Mouse (Mus musculus): Measurements from ENCODE around the gene Gpr183. TPM values are rescaled to one million over a fixed set of nuclear protein-coding genes. Genes with fewer than 3 reads are reported as not detected.

Gene Gpr183
- polyA plus RNA-seq, 1 experiment, result not detected

- Histone ChIP-seq H3K27ac (ENCODE audit: insufficient read depth, low read depth, low read length) (no peak overlapping the region), H3K4me3 (ENCODE audit: insufficient read depth, low read depth, low read length) (no peak overlapping the region), H3K4me1 (ENCODE audit: control insufficient read depth, insufficient read depth, low read length) (no peaks in the 10 kb centered on the region; the same call in 1 of the 2 replicates)
- 92% methylated on average over 5 of the region's 5 CpGs for WGBS
- TF ChIP-seq CTCF (IDR thresholded peaks at IDR 0.05; ENCODE audit: insufficient read depth, low read depth, low read length) (no peak), POLR2A (IDR thresholded peaks at IDR 0.05; ENCODE audit: insufficient read depth, low read depth, low read length) (no peak)
These were observed 30.4 kb downstream of the Gpr183 start for GRCm38 (mm10) chr14:121934597-121934946.

- no peaks in the 10 kb centered on the region; the same call in 1 of the 2 replicates for H3K4me1 ChIP-seq (ENCODE audit: control insufficient read depth, insufficient read depth, low read length)
- no peak overlapping the region for H3K4me3 ChIP-seq (ENCODE audit: insufficient read depth, low read depth, low read length)
- H3K27ac ChIP-seq (ENCODE audit: insufficient read depth, low read depth, low read length), result no peak overlapping the region
- TF ChIP-seq POLR2A (IDR thresholded peaks at IDR 0.05; ENCODE audit: insufficient read depth, low read depth, low read length) (no peak), CTCF (IDR thresholded peaks at IDR 0.05; ENCODE audit: insufficient read depth, low read depth, low read length) (no peak)
- 90% methylated on average over 7 of the region's 7 CpGs for WGBS
These were observed 30.9 kb downstream of the Gpr183 start for GRCm38 (mm10) chr14:121933906-121934596.

- TF ChIP-seq POLR2A (IDR thresholded peaks at IDR 0.05; ENCODE audit: insufficient read depth, low read depth, low read length) (no peak), CTCF (IDR thresholded peaks at IDR 0.05; ENCODE audit: insufficient read depth, low read depth, low read length) (no peak)
- whole genome bisulfite sequencing, result 75% methylated on average over 4 of the region's 4 CpGs
- Histone ChIP-seq H3K4me3 (ENCODE audit: insufficient read depth, low read depth, low read length) (no peak overlapping the region), H3K4me1 (ENCODE audit: control insufficient read depth, insufficient read depth, low read length) (no peaks in the 10 kb centered on the region; the same call in 1 of the 2 replicates), H3K27ac (ENCODE audit: insufficient read depth, low read depth, low read length) (no peak overlapping the region)
These were observed 32.8 kb downstream of the Gpr183 start for GRCm38 (mm10) chr14:121932180-121932579.

GRCm38 (mm10) chr14:121931594-121931993 lies 33.4 kb downstream of the Gpr183 start:
- 96% methylated on average over 3 of the region's 3 CpGs for WGBS
- TF ChIP-seq POLR2A (IDR thresholded peaks at IDR 0.05; ENCODE audit: insufficient read depth, low read depth, low read length) (no peak), CTCF (IDR thresholded peaks at IDR 0.05; ENCODE audit: insufficient read depth, low read depth, low read length) (no peak)
- H3K27ac ChIP-seq (ENCODE audit: insufficient read depth, low read depth, low read length), result no peak overlapping the region
- H3K4me1 ChIP-seq (ENCODE audit: control insufficient read depth, insufficient read depth, low read length), result no peaks in the 10 kb centered on the region; the same call in 1 of the 2 replicates
- no peak overlapping the region for H3K4me3 ChIP-seq (ENCODE audit: insufficient read depth, low read depth, low read length)

- 67% methylated on average over 7 of the region's 7 CpGs for WGBS
- H3K4me3 ChIP-seq (ENCODE audit: insufficient read depth, low read depth, low read length), result no peak overlapping the region
- no peak for TF ChIP-seq CTCF (IDR thresholded peaks at IDR 0.05; ENCODE audit: insufficient read depth, low read depth, low read length)
- TF ChIP-seq POLR2A (IDR thresholded peaks at IDR 0.05; ENCODE audit: insufficient read depth, low read depth, low read length), result no peak
- no peaks in the 10 kb centered on the region; the same call in 1 of the 2 replicates for H3K4me1 ChIP-seq (ENCODE audit: control insufficient read depth, insufficient read depth, low read length)
- no peak overlapping the region for H3K27ac ChIP-seq (ENCODE audit: insufficient read depth, low read depth, low read length)
These were observed 34.1 kb downstream of the Gpr183 start for GRCm38 (mm10) chr14:121930731-121931383.

- no peaks in the 10 kb centered on the region; the same call in 1 of the 2 replicates for H3K4me1 ChIP-seq (ENCODE audit: control insufficient read depth, insufficient read depth, low read length)
- no peak overlapping the region for H3K27ac ChIP-seq (ENCODE audit: insufficient read depth, low read depth, low read length)
These were observed 35.6 kb downstream of the Gpr183 start for GRCm38 (mm10) chr14:121929243-121929951.

GRCm38 (mm10) chr14:121928375-121929137 lies 36.4 kb downstream of the Gpr183 start:
- whole genome bisulfite sequencing, result 61% methylated on average over 8 of the region's 8 CpGs
- TF ChIP-seq CTCF (IDR thresholded peaks at IDR 0.05; ENCODE audit: insufficient read depth, low read depth, low read length), result no peak
- no peak for TF ChIP-seq POLR2A (IDR thresholded peaks at IDR 0.05; ENCODE audit: insufficient read depth, low read depth, low read length)

More at GRCm38 (mm10) chr14:121929243-121929951, 35.6 kb downstream of the Gpr183 start:
- WGBS, result 81% methylated on average over 12 of the region's 12 CpGs
- no peak overlapping the region for H3K4me3 ChIP-seq (ENCODE audit: insufficient read depth, low read depth, low read length)
- TF ChIP-seq CTCF (IDR thresholded peaks at IDR 0.05; ENCODE audit: insufficient read depth, low read depth, low read length) (no peak), POLR2A (IDR thresholded peaks at IDR 0.05; ENCODE audit: insufficient read depth, low read depth, low read length) (no peak)

GRCm38 (mm10) chr14:121927451-121927850 lies 37.5 kb downstream of the Gpr183 start:
- WGBS, result 96% methylated on average over 8 of the region's 8 CpGs
- TF ChIP-seq CTCF (IDR thresholded peaks at IDR 0.05; ENCODE audit: insufficient read depth, low read depth, low read length) (no peak), POLR2A (IDR thresholded peaks at IDR 0.05; ENCODE audit: insufficient read depth, low read depth, low read length) (no peak)
- no peak overlapping the region for H3K4me3 ChIP-seq (ENCODE audit: insufficient read depth, low read depth, low read length)
- H3K4me1 ChIP-seq (ENCODE audit: control insufficient read depth, insufficient read depth, low read length), result peaks cover 3% of the 10 kb centered on the region; the same call in 1 of the 2 replicates
- no peak overlapping the region for H3K27ac ChIP-seq (ENCODE audit: insufficient read depth, low read depth, low read length)

More at GRCm38 (mm10) chr14:121928375-121929137, 36.4 kb downstream of the Gpr183 start:
- peaks cover under 1% of the 10 kb centered on the region; the same call in 1 of the 2 replicates for H3K4me1 ChIP-seq (ENCODE audit: control insufficient read depth, insufficient read depth, low read length)
- H3K27ac ChIP-seq (ENCODE audit: insufficient read depth, low read depth, low read length), result no peak overlapping the region
- H3K4me3 ChIP-seq (ENCODE audit: insufficient read depth, low read depth, low read length), result no peak overlapping the region
